Mouse (Mus musculus): ENCODE data around the gene Car11. TPM values are rescaled to one million over a fixed set of nuclear protein-coding genes. Genes with fewer than 3 reads are reported as not detected.

The Car11 gene
- total RNA-seq, 2 experiments from 2014 or later: 2.5 to 3.8 TPM

- intact Hi-C loops (cut with DNase I): loop anchor here (10.0 kb wide), 1 partner anchor 212 kb away; no protein-coding TSS in a partner anchor
These were observed 12.8 kb upstream of the Car11 start for GRCm38 (mm10) chr7:45686841-45687240.

GRCm38 (mm10) chr7:45689099-45689498, 10.5 kb upstream of the Car11 start:
- DNase-seq (ENCODE audit: low spot score): no peak
- intact Hi-C loops (cut with DNase I): loop anchor here (10.0 kb wide), 1 partner anchor 214 kb away; no protein-coding TSS in a partner anchor

More at GRCm38 (mm10) chr7:45686841-45687240, 12.8 kb upstream of the Car11 start:
- no peak for DNase-seq (ENCODE audit: low spot score)

- intact Hi-C loops (cut with DNase I): loop anchor here (10.0 kb wide), 1 partner anchor 215 kb away; no protein-coding TSS in a partner anchor
- DNase-seq (ENCODE audit: low spot score): no peak
These were observed 9.8 kb upstream of the Car11 start for GRCm38 (mm10) chr7:45689800-45690199.

- intact Hi-C loops (cut with DNase I): no loop called here
- DNase-seq (ENCODE audit: low spot score): no peak
These were observed 7.3 kb upstream of the Car11 start for GRCm38 (mm10) chr7:45692364-45692763.

- intact Hi-C loops (cut with DNase I): no loop called here
- no peak for DNase-seq (ENCODE audit: low spot score)
These were observed 5.6 kb upstream of the Car11 start, which contains the start of gene Sec1 for GRCm38 (mm10) chr7:45693921-45694591. Gene Sec1, minus strand, starts transcription at chr7:45694402.

GRCm38 (mm10) chr7:45695098-45695497, 4.5 kb upstream of the Car11 start:
- intact Hi-C loops (cut with DNase I): no loop called here
- no peak for DNase-seq (ENCODE audit: low spot score)

- DNase-seq (ENCODE audit: low spot score): no peak
- intact Hi-C loops (cut with DNase I): no loop called here
These were observed 1.7 kb upstream of the Car11 start for GRCm38 (mm10) chr7:45697894-45698293.

GRCm38 (mm10) chr7:45700301-45701015, 815 bp downstream of the Car11 start:
- DNase-seq (ENCODE audit: low spot score): peak; percentile 69
- intact Hi-C loops (cut with DNase I): no loop called here

GRCm38 (mm10) chr7:45701072-45701471, 1.4 kb downstream of the Car11 start:
- intact Hi-C loops (cut with DNase I): no loop called here
- DNase-seq (ENCODE audit: low spot score): no peak

GRCm38 (mm10) chr7:45701607-45702006, 2.0 kb downstream of the Car11 start:
- intact Hi-C loops (cut with DNase I): no loop called here
- no peak for DNase-seq (ENCODE audit: low spot score)

- DNase-seq (ENCODE audit: low spot score): no peak
- intact Hi-C loops (cut with DNase I): no loop called here
These were observed 2.7 kb downstream of the Car11 start for GRCm38 (mm10) chr7:45702316-45702715.

GRCm38 (mm10) chr7:45702809-45703520, 3.3 kb downstream of the Car11 start:
- intact Hi-C loops (cut with DNase I): no loop called here
- DNase-seq (ENCODE audit: low spot score): no peak

GRCm38 (mm10) chr7:45703521-45704033, 3.9 kb downstream of the Car11 start:
- DNase-seq (ENCODE audit: low spot score): no peak
- intact Hi-C loops (cut with DNase I): no loop called here

GRCm38 (mm10) chr7:45704046-45704559, 4.5 kb downstream of the Car11 start:
- intact Hi-C loops (cut with DNase I): no loop called here
- DNase-seq (ENCODE audit: low spot score): peak; percentile 61

- peak; percentile 100 for DNase-seq (ENCODE audit: low spot score)
- intact Hi-C loops (cut with DNase I): no loop called here
These were observed 5.2 kb downstream of the Car11 start, which contains the start of gene Dbp for GRCm38 (mm10) chr7:45704730-45705442. Gene Dbp, plus strand, starts transcription at chr7:45705088.

GRCm38 (mm10) chr7:45705443-45705864, 5.8 kb downstream of the Car11 start:
- intact Hi-C loops (cut with DNase I): no loop called here
- no peak for DNase-seq (ENCODE audit: low spot score)

GRCm38 (mm10) chr7:45705873-45706281, 6.2 kb downstream of the Car11 start:
- peak; percentile 91 for DNase-seq (ENCODE audit: low spot score)
- intact Hi-C loops (cut with DNase I): no loop called here

GRCm38 (mm10) chr7:45706721-45707241, 7.1 kb downstream of the Car11 start:
- intact Hi-C loops (cut with DNase I): no loop called here

GRCm38 (mm10) chr7:45707375-45707967, 7.8 kb downstream of the Car11 start:
- DNase-seq (ENCODE audit: low spot score): peak; percentile 98
- intact Hi-C loops (cut with DNase I): no loop called here

More at GRCm38 (mm10) chr7:45706721-45707241, 7.1 kb downstream of the Car11 start:
- peak; percentile 87 for DNase-seq (ENCODE audit: low spot score)
